Mouse (Mus musculus): ENCODE measurements around the gene Lin7a. TPM values are rescaled to one million over a fixed set of nuclear protein-coding genes. Genes with fewer than 3 reads are reported as not detected.

Gene Lin7a
- polyA plus RNA-seq, 1 experiment: not detected

GRCm38 (mm10) chr10:107228776-107229175, 42.7 kb upstream of the Lin7a start:
- TF ChIP-seq FLI1 (IDR thresholded peaks at IDR 0.05; ENCODE audit: low read length) (no peak), GATA1 (IDR thresholded peaks at IDR 0.05; ENCODE audit: borderline replicate concordance, low read length) (no peak)
- H3K27me3 ChIP-seq (replicated peaks): no peaks in the 10 kb centered on the region
- no peaks in the 10 kb centered on the region for H3K4me1 ChIP-seq
- H3K36me3 ChIP-seq (replicated peaks; ENCODE audit: low read length): no peaks in the 10 kb centered on the region
- H3K9me3 ChIP-seq: peaks cover 7% of the 10 kb centered on the region
- H3K4me3 ChIP-seq (replicated peaks): no peak overlapping the region

- Histone ChIP-seq H3K36me3 (replicated peaks; ENCODE audit: low read length) (no peaks in the 10 kb centered on the region), H3K4me1 (no peaks in the 10 kb centered on the region), H3K4me3 (replicated peaks) (no peak overlapping the region), H3K27me3 (replicated peaks) (no peaks in the 10 kb centered on the region), H3K9me3 (peaks cover 7% of the 10 kb centered on the region)
- TF ChIP-seq GATA1 (IDR thresholded peaks at IDR 0.05; ENCODE audit: borderline replicate concordance, low read length) (no peak), FLI1 (IDR thresholded peaks at IDR 0.05; ENCODE audit: low read length) (no peak)
Measured at GRCm38 (mm10) chr10:107229416-107229815, 42.1 kb upstream of the Lin7a start.

- Histone ChIP-seq H3K36me3 (replicated peaks; ENCODE audit: low read length) (no peaks in the 10 kb centered on the region), H3K4me1 (no peaks in the 10 kb centered on the region), H3K9me3 (peaks cover 7% of the 10 kb centered on the region), H3K4me3 (replicated peaks) (no peak overlapping the region), H3K27me3 (replicated peaks) (no peaks in the 10 kb centered on the region)
- no peak for TF ChIP-seq FLI1 (IDR thresholded peaks at IDR 0.05; ENCODE audit: low read length)
- no peak for TF ChIP-seq GATA1 (IDR thresholded peaks at IDR 0.05; ENCODE audit: borderline replicate concordance, low read length)
Measured at GRCm38 (mm10) chr10:107230081-107230850, 41.2 kb upstream of the Lin7a start.

GRCm38 (mm10) chr10:107230851-107231130, 40.7 kb upstream of the Lin7a start:
- peaks cover 7% of the 10 kb centered on the region for H3K9me3 ChIP-seq
- no peak for TF ChIP-seq FLI1 (IDR thresholded peaks at IDR 0.05; ENCODE audit: low read length)
- no peak for TF ChIP-seq GATA1 (IDR thresholded peaks at IDR 0.05; ENCODE audit: borderline replicate concordance, low read length)
- no peaks in the 10 kb centered on the region for H3K36me3 ChIP-seq (replicated peaks; ENCODE audit: low read length)
- H3K27me3 ChIP-seq (replicated peaks): no peaks in the 10 kb centered on the region
- no peak overlapping the region for H3K4me3 ChIP-seq (replicated peaks)
- H3K4me1 ChIP-seq: no peaks in the 10 kb centered on the region

- peaks cover 7% of the 10 kb centered on the region for H3K9me3 ChIP-seq
- H3K4me3 ChIP-seq (replicated peaks): no peak overlapping the region
- no peaks in the 10 kb centered on the region for H3K27me3 ChIP-seq (replicated peaks)
- TF ChIP-seq FLI1 (IDR thresholded peaks at IDR 0.05; ENCODE audit: low read length) (no peak), GATA1 (IDR thresholded peaks at IDR 0.05; ENCODE audit: borderline replicate concordance, low read length) (no peak)
- H3K36me3 ChIP-seq (replicated peaks; ENCODE audit: low read length): no peaks in the 10 kb centered on the region
- no peaks in the 10 kb centered on the region for H3K4me1 ChIP-seq
Measured at GRCm38 (mm10) chr10:107231421-107232010, 40.0 kb upstream of the Lin7a start.

GRCm38 (mm10) chr10:107232491-107233110, 38.9 kb upstream of the Lin7a start:
- TF ChIP-seq GATA1 (IDR thresholded peaks at IDR 0.05; ENCODE audit: borderline replicate concordance, low read length) (no peak), FLI1 (IDR thresholded peaks at IDR 0.05; ENCODE audit: low read length) (no peak)
- no peaks in the 10 kb centered on the region for H3K27me3 ChIP-seq (replicated peaks)
- no peaks in the 10 kb centered on the region for H3K36me3 ChIP-seq (replicated peaks; ENCODE audit: low read length)
- no peaks in the 10 kb centered on the region for H3K4me1 ChIP-seq
- no peak overlapping the region for H3K4me3 ChIP-seq (replicated peaks)
- peaks cover 7% of the 10 kb centered on the region for H3K9me3 ChIP-seq

GRCm38 (mm10) chr10:107233221-107233620, 38.3 kb upstream of the Lin7a start:
- Histone ChIP-seq H3K4me1 (no peaks in the 10 kb centered on the region), H3K36me3 (replicated peaks; ENCODE audit: low read length) (no peaks in the 10 kb centered on the region), H3K27me3 (replicated peaks) (no peaks in the 10 kb centered on the region), H3K9me3 (peaks cover 7% of the 10 kb centered on the region), H3K4me3 (replicated peaks) (no peak overlapping the region)
- TF ChIP-seq FLI1 (IDR thresholded peaks at IDR 0.05; ENCODE audit: low read length): no peak
- no peak for TF ChIP-seq GATA1 (IDR thresholded peaks at IDR 0.05; ENCODE audit: borderline replicate concordance, low read length)

- H3K9me3 ChIP-seq: peaks cover 3% of the 10 kb centered on the region
- H3K4me3 ChIP-seq (replicated peaks): no peak overlapping the region
- no peak for TF ChIP-seq FLI1 (IDR thresholded peaks at IDR 0.05; ENCODE audit: low read length)
- TF ChIP-seq GATA1 (IDR thresholded peaks at IDR 0.05; ENCODE audit: borderline replicate concordance, low read length): no peak
- no peaks in the 10 kb centered on the region for H3K27me3 ChIP-seq (replicated peaks)
- no peaks in the 10 kb centered on the region for H3K4me1 ChIP-seq
- no peaks in the 10 kb centered on the region for H3K36me3 ChIP-seq (replicated peaks; ENCODE audit: low read length)
Measured at GRCm38 (mm10) chr10:107233825-107234224, 37.7 kb upstream of the Lin7a start.

- H3K27me3 ChIP-seq (replicated peaks): no peaks in the 10 kb centered on the region
- peaks cover 3% of the 10 kb centered on the region for H3K9me3 ChIP-seq
- H3K4me3 ChIP-seq (replicated peaks): no peak overlapping the region
- no peaks in the 10 kb centered on the region for H3K36me3 ChIP-seq (replicated peaks; ENCODE audit: low read length)
- TF ChIP-seq GATA1 (IDR thresholded peaks at IDR 0.05; ENCODE audit: borderline replicate concordance, low read length): no peak
- TF ChIP-seq FLI1 (IDR thresholded peaks at IDR 0.05; ENCODE audit: low read length): no peak
- no peaks in the 10 kb centered on the region for H3K4me1 ChIP-seq
Measured at GRCm38 (mm10) chr10:107234421-107235400, 36.8 kb upstream of the Lin7a start.

All from megakaryocyte, embryonic 14.5 days (primary cell).